Mouse (Mus musculus) limb, embryonic 13.5 days (tissue): Measurements from ENCODE around the gene Grn. TPM values are rescaled to one million over a fixed set of nuclear protein-coding genes. Genes with fewer than 3 reads are reported as not detected.
"Not testable (repeated sequence)": the region's sequence is repeated elsewhere in the genome, so short reads cannot be mapped to it uniquely, and the experiment has no call there.

Experiments
- ATAC-seq: fragments of 200-750 bp; cut with Nextera tagmentation; 2 replicates; pipeline ENCODE4 v1.8.0; 2017; ENCODE audit warnings: low read depth, moderate number of reproducible peaks, moderate TSS enrichment; ENCODE audit not compliant: low FRiP score
- H3K27ac ChIP-seq: fragments of 300-500 bp; sonication (generic); 2 replicates; pipeline ENCODE4 v1.5.1; 2015; ENCODE audit warnings: inconsistent platforms, mild to moderate bottlenecking, moderate library complexity
- H3K27me3 ChIP-seq: fragments of 300-500 bp; sonication (generic); 2 replicates; pipeline ENCODE4 v1.6.1; 2015; ENCODE audit warnings: mild to moderate bottlenecking, inconsistent platforms
- H3K36me3 ChIP-seq: fragments of 300-500 bp; sonication (generic); 2 replicates; pipeline ENCODE4 v1.6.1; 2015; ENCODE audit warnings: inconsistent platforms, mild to moderate bottlenecking, moderate library complexity
- H3K4me1 ChIP-seq: fragments of 300-500 bp; sonication (generic); 2 replicates; pipeline ENCODE4 v1.6.1; 2015; ENCODE audit warnings: inconsistent platforms
- H3K4me2 ChIP-seq: fragments of 300-500 bp; sonication (generic); replicated peaks from 2 replicates; pipeline ENCODE4 v1.6.1; 2015; ENCODE audit warnings: inconsistent platforms, mild to moderate bottlenecking, moderate library complexity
- H3K4me3 ChIP-seq: fragments of 300-500 bp; sonication (generic); 2 replicates; pipeline ENCODE4 v1.5.1; 2015; ENCODE audit warnings: moderate library complexity, mild to moderate bottlenecking, inconsistent platforms
- H3K9ac ChIP-seq: fragments of 300-500 bp; sonication (generic); 2 replicates; pipeline ENCODE4 v1.6.1; 2015; ENCODE audit warnings: mild to moderate bottlenecking, inconsistent platforms
- H3K9me3 ChIP-seq: fragments of 300-500 bp; sonication (generic); 2 replicates; pipeline ENCODE4 v1.6.1; 2016; ENCODE audit warnings: inconsistent platforms
- WGBS: fragments of 180-500 bp; shearing (Covaris S2); methylation state at CpG from one replicate; pipeline ENCODE4 v1.1.7; 2015; 5-methylcytosine and 5-hydroxymethylcytosine counted together
- polyA plus RNA-seq: library from polyadenylated mRNA; unstranded; fragments of >200 nt; fragmentation: Nextera tagmentation; extraction: Ambion mirVana; gene quantifications from 2 replicates; pipeline ENCODE4 v1.2.1, GENCODE M21; 2015

The Grn gene
- 141 and 149 TPM in 2 replicates for polyA plus RNA-seq

- Histone ChIP-seq H3K9ac (peak within 1 kb of the TSS; percentile 74), H3K4me3 (peak within 1 kb of the TSS; percentile 68), H3K4me1 (peaks cover 27% of the 10 kb centered on the region), H3K9me3 (no peaks in the 10 kb centered on the region), H3K36me3 (peaks cover 18% of the 10 kb centered on the region), H3K27me3 (no peaks in the 10 kb centered on the region), H3K4me2 (peak within 1 kb of the TSS; percentile 84), H3K27ac (peak within 1 kb of the TSS; percentile 85)
- under 1% methylated on average over 29 of the region's 29 CpGs for WGBS
- ATAC-seq = peak; percentile 94
Observed at GRCm38 (mm10) chr11:102430121-102431017, at the start of gene Grn. TSS of gene Grn (plus strand) at chr11:102430315.

- no peak overlapping the region for H3K9ac ChIP-seq
- peaks cover 2% of the 10 kb centered on the region for H3K4me1 ChIP-seq
- no peaks in the 10 kb centered on the region; the same call in 1 of the 2 replicates for H3K9me3 ChIP-seq
- H3K36me3 ChIP-seq = no peaks in the 10 kb centered on the region
- H3K4me2 ChIP-seq = no peak overlapping the region
- H3K4me3 ChIP-seq = no peak overlapping the region
- peaks cover 8% of the 10 kb centered on the region; the same call in 1 of the 2 replicates for H3K27me3 ChIP-seq
- no peak overlapping the region for H3K27ac ChIP-seq
- no peak for ATAC-seq
- 42% methylated on average over 4 of the region's 4 CpGs for WGBS
Observed at GRCm38 (mm10) chr11:102381341-102382100, 48.6 kb upstream of the Grn start.

- no peak overlapping the region for H3K4me2 ChIP-seq
- 85% methylated on average over 3 of the region's 3 CpGs for WGBS
- no peaks in the 10 kb centered on the region; the same call in 1 of the 2 replicates for H3K9me3 ChIP-seq
- H3K4me1 ChIP-seq = no peaks in the 10 kb centered on the region
- H3K27ac ChIP-seq = no peak overlapping the region
- no peak overlapping the region for H3K9ac ChIP-seq
- 0 out of 2 replicates have a peak, but pooled peaks cover 5% of the 10 kb centered on the region for H3K27me3 ChIP-seq
- no peak overlapping the region for H3K4me3 ChIP-seq
- no peak for ATAC-seq
- H3K36me3 ChIP-seq = no peaks in the 10 kb centered on the region
Observed at GRCm38 (mm10) chr11:102382794-102383193, 47.3 kb upstream of the Grn start.

DNA sequence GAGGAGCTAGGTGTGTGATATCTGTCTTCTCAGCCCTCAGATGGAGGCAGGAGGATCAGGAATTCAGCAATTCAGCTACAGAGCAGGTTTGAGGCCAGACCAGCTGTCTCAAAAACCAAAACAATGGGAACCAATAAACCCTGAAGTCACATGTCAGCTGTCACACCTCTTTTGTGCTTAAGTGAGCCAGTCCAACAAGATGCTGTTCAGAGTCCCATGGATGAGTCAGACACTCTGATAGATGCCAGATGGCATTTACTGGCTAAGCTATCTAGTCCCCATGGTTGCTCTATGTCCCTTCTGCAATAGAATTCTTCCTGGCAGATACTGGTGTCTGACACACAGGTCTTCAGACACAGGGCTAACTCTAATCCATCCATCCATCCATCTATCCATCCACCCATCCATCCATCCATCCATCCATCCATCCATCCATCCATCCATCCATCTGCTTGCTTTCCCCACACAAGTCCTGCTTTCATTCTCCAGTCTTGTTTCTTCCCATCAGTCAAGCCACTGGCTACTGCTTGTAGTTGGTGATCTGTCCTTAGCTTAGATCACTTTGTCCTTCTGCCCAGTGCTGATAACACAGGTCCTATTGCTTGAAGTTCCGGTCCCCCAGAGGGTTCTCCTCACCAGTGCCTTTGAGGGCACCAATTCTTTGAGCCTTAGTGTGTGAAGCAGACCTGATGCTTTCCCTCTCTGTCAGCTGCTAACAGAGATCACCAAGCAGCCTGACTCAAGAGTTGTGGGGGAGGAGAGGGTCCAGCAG is 46.6 kb upstream of the Grn start:
- no peaks in the 10 kb centered on the region for H3K4me1 ChIP-seq
- no peak overlapping the region for H3K9ac ChIP-seq
- H3K9me3 ChIP-seq = no peaks in the 10 kb centered on the region; the same call in 1 of the 2 replicates
- H3K4me2 ChIP-seq = no peak overlapping the region
- H3K36me3 ChIP-seq = no peaks in the 10 kb centered on the region
- WGBS = 76% methylated on average over 1 of the region's 1 CpGs
- no peak overlapping the region for H3K4me3 ChIP-seq
- H3K27me3 ChIP-seq = 0 out of 2 replicates have a peak, but pooled peaks cover 5% of the 10 kb centered on the region
- ATAC-seq = no peak
- H3K27ac ChIP-seq = no peak overlapping the region

GRCm38 (mm10) chr11:102384418-102384817 is 45.7 kb upstream of the Grn start:
- no peak for ATAC-seq
- 69% methylated on average over 2 of the region's 2 CpGs for WGBS
- no peaks in the 10 kb centered on the region for H3K4me1 ChIP-seq

GRCm38 (mm10) chr11:102385075-102385474 is 45.0 kb upstream of the Grn start:
- H3K27ac ChIP-seq = no peak overlapping the region
- H3K4me1 ChIP-seq = no peaks in the 10 kb centered on the region
- H3K36me3 ChIP-seq = no peaks in the 10 kb centered on the region
- H3K27me3 ChIP-seq = 0 out of 2 replicates have a peak, but pooled peaks cover 5% of the 10 kb centered on the region
- no peak overlapping the region for H3K4me3 ChIP-seq
- H3K9me3 ChIP-seq = no peaks in the 10 kb centered on the region
- 53% methylated on average over 4 of the region's 4 CpGs for WGBS
- ATAC-seq = no peak
- no peak overlapping the region for H3K9ac ChIP-seq
- no peak overlapping the region for H3K4me2 ChIP-seq

More at GRCm38 (mm10) chr11:102384418-102384817, 45.7 kb upstream of the Grn start:
- no peaks in the 10 kb centered on the region for H3K9me3 ChIP-seq
- no peak overlapping the region for H3K4me3 ChIP-seq
- H3K27me3 ChIP-seq = 0 out of 2 replicates have a peak, but pooled peaks cover 5% of the 10 kb centered on the region
- H3K9ac ChIP-seq = no peak overlapping the region
- no peaks in the 10 kb centered on the region for H3K36me3 ChIP-seq
- H3K4me2 ChIP-seq = no peak overlapping the region
- H3K27ac ChIP-seq = no peak overlapping the region

DNA sequence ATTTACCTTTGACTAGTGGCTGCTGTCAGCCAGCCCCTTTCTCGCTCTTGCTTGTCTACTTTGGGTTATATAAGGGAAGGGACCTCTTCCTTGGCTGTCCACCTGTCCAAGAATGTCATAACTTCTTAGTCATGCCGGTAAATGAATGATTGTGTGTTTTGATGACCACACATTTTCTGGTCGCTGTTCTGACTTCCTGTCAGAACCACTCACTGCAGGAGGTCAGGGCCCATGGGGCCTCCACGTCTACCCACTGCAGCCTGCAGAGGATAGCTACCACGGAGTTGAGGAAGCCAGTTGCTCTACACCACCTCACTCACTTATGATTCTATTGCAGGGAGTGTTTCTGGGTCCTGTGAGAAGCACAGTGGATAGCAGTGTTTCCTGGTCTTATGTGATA is 44.0 kb upstream of the Grn start:
- 66% methylated on average over 5 of the region's 5 CpGs for WGBS
- ATAC-seq = no peak
- H3K9me3 ChIP-seq = no peaks in the 10 kb centered on the region

DNA sequence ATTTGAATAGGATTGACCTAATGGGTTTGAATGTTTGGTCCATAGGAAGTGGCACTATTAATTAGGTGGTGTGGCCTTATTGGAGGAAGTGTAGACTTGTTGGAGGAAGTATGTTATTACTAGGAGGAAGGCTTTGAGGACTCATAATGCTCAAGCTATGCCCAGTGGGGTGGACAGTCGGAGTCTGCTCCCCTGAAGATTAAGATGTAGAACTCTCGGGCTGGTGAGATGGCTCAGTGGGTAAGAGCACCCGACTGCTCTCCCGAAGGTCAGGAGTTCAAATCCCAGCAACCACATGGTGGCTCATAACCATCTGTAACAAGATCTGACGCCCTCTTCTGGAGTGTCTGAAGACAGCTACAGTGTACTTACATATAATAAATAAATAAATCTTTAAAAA is 40.7 kb upstream of the Grn start:
- WGBS = 88% methylated on average over 4 of the region's 5 CpGs
- H3K9me3 ChIP-seq = not testable (repeated sequence)
- H3K4me1 ChIP-seq = peaks cover 17% of the 10 kb centered on the region

More for the DNA sequence above, 44.0 kb upstream of the Grn start:
- Histone ChIP-seq H3K9ac (no peak overlapping the region), H3K4me1 (no peaks in the 10 kb centered on the region), H3K4me3 (no peak overlapping the region), H3K27ac (no peak overlapping the region), H3K36me3 (no peaks in the 10 kb centered on the region), H3K4me2 (no peak overlapping the region), H3K27me3 (0 out of 2 replicates have a peak, but pooled peaks cover 5% of the 10 kb centered on the region)

DNA sequence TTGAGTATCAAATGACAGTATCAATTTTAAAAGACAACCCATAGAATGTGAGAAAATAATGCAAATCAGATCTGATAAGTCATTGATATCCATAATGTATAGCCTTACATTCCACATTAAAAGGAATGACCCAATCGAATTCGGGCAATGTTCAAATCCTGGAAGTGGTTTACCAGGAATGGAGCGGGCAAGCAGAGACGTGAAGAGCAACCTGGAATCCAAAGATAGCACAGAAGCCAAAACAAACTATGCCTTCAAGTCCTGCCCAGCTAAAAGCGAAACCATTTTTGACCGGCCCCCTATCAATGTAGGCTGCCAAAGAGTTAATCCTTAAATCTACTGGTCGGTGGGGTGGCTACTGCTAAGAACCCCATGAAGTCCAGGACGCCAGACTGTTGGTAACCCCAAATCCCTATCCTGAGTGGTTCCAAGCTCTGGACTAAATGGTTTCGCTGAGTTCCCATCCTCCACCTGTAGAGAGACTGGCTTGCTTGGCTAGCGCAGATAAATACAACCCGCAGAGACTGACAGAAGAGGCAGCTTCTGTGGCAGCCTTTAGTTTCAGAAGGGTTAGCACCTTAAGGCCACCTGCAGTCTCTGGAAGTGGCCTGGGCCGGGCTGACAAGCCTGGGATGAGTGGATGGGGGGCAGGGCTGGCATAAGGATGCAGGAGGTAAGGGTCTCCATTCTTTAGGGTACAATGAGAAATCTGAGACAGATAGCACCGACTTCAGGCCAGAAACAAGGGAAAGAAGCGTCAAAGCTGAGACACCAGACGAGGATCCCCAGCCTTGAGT is 37.5 kb upstream of the Grn start:
- Histone ChIP-seq H3K9ac (no peak overlapping the region), H3K4me3 (peak overlapping the region; percentile 44), H3K4me1 (peaks cover 17% of the 10 kb centered on the region), H3K36me3 (no peaks in the 10 kb centered on the region), H3K27me3 (peaks cover 44% of the 10 kb centered on the region), H3K4me2 (peak overlapping the region; percentile 91), H3K9me3 (no peaks in the 10 kb centered on the region), H3K27ac (no peak overlapping the region)
- 18% methylated on average over 15 of the region's 15 CpGs for whole genome bisulfite sequencing
- peak; percentile 67 for ATAC-seq

More for the DNA sequence above, 40.7 kb upstream of the Grn start:
- not testable (repeated sequence) for H3K36me3 ChIP-seq, H3K27ac ChIP-seq, ATAC-seq, H3K4me2 ChIP-seq, H3K9ac ChIP-seq, H3K4me3 ChIP-seq
- peaks cover 17% of the 10 kb centered on the region for H3K27me3 ChIP-seq

- Histone ChIP-seq H3K36me3 (no peaks in the 10 kb centered on the region), H3K9me3 (no peaks in the 10 kb centered on the region), H3K4me2 (peak within 1 kb of the TSS; percentile 91), H3K9ac (peak within 1 kb of the TSS; percentile 59), H3K4me1 (peaks cover 17% of the 10 kb centered on the region), H3K27me3 (peaks cover 50% of the 10 kb centered on the region), H3K27ac (no peak within 1 kb of the TSS), H3K4me3 (peak within 1 kb of the TSS; percentile 44)
- under 1% methylated on average over 34 of the region's 34 CpGs for WGBS
- ATAC-seq = peak; percentile 86
Observed at GRCm38 (mm10) chr11:102393238-102393634, 36.9 kb upstream of the Grn start, which contains the start of gene Rundc3a. TSS of gene Rundc3a (plus strand) at chr11:102393403.
